Mouse (Mus musculus) lung, postnatal 0 days (tissue): ENCODE results near the gene Efcab3.

ENCODE experiments used
- CTCF ChIP-seq: IDR thresholded peaks from 2 replicates; pipeline ENCODE4 v1.5.1; 2016; ENCODE audit warnings: antibody characterized with exemption, mild to moderate bottlenecking
- EP300 ChIP-seq: IDR thresholded peaks from 2 replicates; pipeline ENCODE4 v1.6.1; 2016; ENCODE audit warnings: antibody characterized with exemption, mild to moderate bottlenecking, control low read depth

DNA sequence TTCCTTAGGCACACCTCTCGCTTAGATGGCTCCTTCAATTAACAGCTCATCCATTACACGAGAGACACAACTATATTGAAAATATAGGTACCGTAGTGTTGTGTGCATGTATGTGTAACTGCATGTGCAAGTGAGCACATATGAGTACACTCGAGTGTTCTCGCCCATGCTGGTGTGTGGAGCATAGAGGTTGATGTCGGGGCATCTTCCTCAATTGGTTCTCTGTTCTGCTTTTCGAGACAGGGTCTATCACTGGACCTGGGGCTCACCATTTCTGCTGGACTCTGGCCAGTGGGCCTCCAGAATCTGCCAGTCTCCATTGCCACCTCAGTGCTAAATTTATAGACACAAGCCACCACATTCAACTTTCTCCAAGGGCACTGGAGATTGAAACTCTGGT, 54.4 kb downstream of the Efcab3 start:
- TF ChIP-seq CTCF (no peak), EP300 (no peak)
